Mouse (Mus musculus) midbrain, embryonic 11.5 days (tissue): ENCODE results near the gene Tle1. TPM values are rescaled to one million over a fixed set of nuclear protein-coding genes. Genes with fewer than 3 reads are reported as not detected.
A peak's percentile ranks its signal among the peaks of the same experiment; 100 is the strongest.

Experiments
- ATAC-seq: fragments of 200-750 bp; cut with Nextera tagmentation; 2 replicates; pipeline ENCODE4 v1.8.0; 2017; ENCODE audit warnings: moderate TSS enrichment, moderate library complexity; ENCODE audit not compliant: low FRiP score
- DNase-seq: peaks from one replicate; pipeline ENCODE4 v3.0.0; 2015; ENCODE audit warnings: low spot score; ENCODE audit errors: missing footprints
- H3K27ac ChIP-seq: fragments of 300-500 bp; sonication (generic); 2 replicates; pipeline ENCODE4 v1.5.1; 2014; ENCODE audit warnings: low read depth, low read length
- H3K27me3 ChIP-seq: fragments of 300-500 bp; sonication (generic); 2 replicates; pipeline ENCODE4 v1.6.1; 2014; ENCODE audit warnings: mild to moderate bottlenecking, low read length, moderate library complexity, mixed read lengths; ENCODE audit not compliant: control insufficient read depth, insufficient read depth
- H3K36me3 ChIP-seq: fragments of 300-500 bp; sonication (generic); 2 replicates; pipeline ENCODE4 v1.6.1; 2014; ENCODE audit warnings: mild to moderate bottlenecking, low read length, moderate library complexity, mixed read lengths; ENCODE audit not compliant: control insufficient read depth, insufficient read depth
- H3K4me1 ChIP-seq: fragments of 300-500 bp; sonication (generic); 2 replicates; pipeline ENCODE4 v1.6.1; 2014; ENCODE audit warnings: low read length; ENCODE audit not compliant: control insufficient read depth, insufficient read depth
- H3K4me2 ChIP-seq: fragments of 300-500 bp; sonication (generic); 2 replicates; pipeline ENCODE4 v1.6.1; 2014; ENCODE audit warnings: mild to moderate bottlenecking, moderate library complexity
- H3K4me3 ChIP-seq: fragments of 300-500 bp; sonication (generic); 2 replicates; pipeline ENCODE4 v1.5.1; 2014; ENCODE audit warnings: low read depth, low read length
- H3K9ac ChIP-seq: fragments of 300-500 bp; sonication (generic); 2 replicates; pipeline ENCODE4 v1.6.1; 2014; ENCODE audit warnings: low read length
- H3K9me3 ChIP-seq: fragments of 300-500 bp; sonication (generic); 2 replicates; pipeline ENCODE4 v1.6.1; 2016; ENCODE audit warnings: low read length; ENCODE audit not compliant: control insufficient read depth
- WGBS: fragments of 180-500 bp; shearing (Covaris S2); extraction: QIAGEN DNeasy Blood & Tissue Kit; methylation state at CpG from one replicate; pipeline ENCODE4 v1.1.7; 2014; 5-methylcytosine and 5-hydroxymethylcytosine counted together
- polyA plus RNA-seq: library from polyadenylated mRNA; unstranded; fragments of >200 nt; fragmentation: Nextera tagmentation; extraction: Ambion mirVana; gene quantifications from 2 replicates; pipeline ENCODE4 v1.2.1, GENCODE M21; 2014

The Tle1 gene
- polyA plus RNA-seq, 1 experiment from 2014 or later = 40.4 TPM

- DNase-seq (peak; percentile 96), ATAC-seq (peak; percentile 38)
- peaks cover 24% of the 10 kb centered on the region for H3K4me1 ChIP-seq
- H3K27ac ChIP-seq = no peak overlapping the region
- H3K27me3 ChIP-seq = no peaks in the 10 kb centered on the region; the same call in 1 of the 2 replicates
- no peaks in the 10 kb centered on the region for H3K9me3 ChIP-seq
- under 1% methylated on average over 22 of the region's 22 CpGs for WGBS
- peak overlapping the region; percentile 95 for H3K4me3 ChIP-seq
- peak overlapping the region; percentile 75 for H3K9ac ChIP-seq
- no peaks in the 10 kb centered on the region for H3K36me3 ChIP-seq
- H3K4me2 ChIP-seq = peak overlapping the region; percentile 73
These were observed 1.8 kb downstream of the Tle1 start for GRCm38 (mm10) chr4:72198877-72199411.

- no peaks in the 10 kb centered on the region; the same call in 1 of the 2 replicates for H3K27me3 ChIP-seq
- H3K4me2 ChIP-seq = peak overlapping the region; percentile 73
- H3K4me1 ChIP-seq = peaks cover 22% of the 10 kb centered on the region
- WGBS = 26% methylated on average over 7 of the region's 7 CpGs
- peak overlapping the region; percentile 75 for H3K9ac ChIP-seq
- H3K36me3 ChIP-seq = no peaks in the 10 kb centered on the region
- H3K4me3 ChIP-seq = peak overlapping the region; percentile 95
- no peak overlapping the region for H3K27ac ChIP-seq
- no peaks in the 10 kb centered on the region for H3K9me3 ChIP-seq
- ATAC-seq = no peak
- DNase-seq = peak; percentile 88
These were observed 2.7 kb downstream of the Tle1 start for GRCm38 (mm10) chr4:72197888-72198605.

- ATAC-seq (no peak), DNase-seq (no peak)
- Histone ChIP-seq H3K9ac (no peak overlapping the region), H3K36me3 (peaks cover 3% of the 10 kb centered on the region; the same call in 1 of the 2 replicates), H3K27me3 (no peaks in the 10 kb centered on the region; the same call in 1 of the 2 replicates), H3K9me3 (no peaks in the 10 kb centered on the region), H3K4me2 (peak overlapping the region; percentile 73), H3K4me1 (peaks cover 20% of the 10 kb centered on the region), H3K4me3 (no peak overlapping the region), H3K27ac (no peak overlapping the region)
- 64% methylated on average over 6 of the region's 6 CpGs for WGBS
These were observed 5.4 kb downstream of the Tle1 start for GRCm38 (mm10) chr4:72195116-72195835.

GRCm38 (mm10) chr4:72193276-72193675 lies 7.4 kb downstream of the Tle1 start:
- Histone ChIP-seq H3K9ac (no peak overlapping the region), H3K27me3 (no peaks in the 10 kb centered on the region; the same call in 1 of the 2 replicates), H3K27ac (no peak overlapping the region), H3K36me3 (peaks cover 3% of the 10 kb centered on the region; the same call in 1 of the 2 replicates), H3K4me3 (no peak overlapping the region), H3K4me2 (no peak overlapping the region), H3K9me3 (no peaks in the 10 kb centered on the region), H3K4me1 (peaks cover 19% of the 10 kb centered on the region)
- 86% methylated on average over 1 of the region's 1 CpGs for WGBS
- DNase-seq = no peak
- no peak for ATAC-seq

GRCm38 (mm10) chr4:72184476-72184875 lies 16.2 kb downstream of the Tle1 start:
- WGBS = 83% methylated on average over 5 of the region's 5 CpGs
- ATAC-seq = no peak
- Histone ChIP-seq H3K27ac (no peak overlapping the region), H3K36me3 (peaks cover 3% of the 10 kb centered on the region), H3K4me1 (peaks cover 4% of the 10 kb centered on the region; the same call in 1 of the 2 replicates), H3K9me3 (no peaks in the 10 kb centered on the region), H3K4me3 (no peak overlapping the region), H3K9ac (no peak overlapping the region), H3K27me3 (no peaks in the 10 kb centered on the region), H3K4me2 (no peak overlapping the region)
- DNase-seq = no peak

- DNase-seq (no peak), ATAC-seq (no peak)
- H3K9ac ChIP-seq = no peak overlapping the region
- H3K4me1 ChIP-seq = peaks cover 2% of the 10 kb centered on the region; the same call in 1 of the 2 replicates
- H3K27ac ChIP-seq = no peak overlapping the region
- H3K36me3 ChIP-seq = peaks cover 3% of the 10 kb centered on the region
- no peaks in the 10 kb centered on the region for H3K9me3 ChIP-seq
- H3K27me3 ChIP-seq = no peaks in the 10 kb centered on the region
- H3K4me3 ChIP-seq = no peak overlapping the region
- no peak overlapping the region for H3K4me2 ChIP-seq
These were observed 18.3 kb downstream of the Tle1 start for GRCm38 (mm10) chr4:72182343-72182988.

GRCm38 (mm10) chr4:72175943-72176342 lies 24.8 kb downstream of the Tle1 start:
- Histone ChIP-seq H3K27me3 (peaks cover 3% of the 10 kb centered on the region; the same call in 1 of the 2 replicates), H3K27ac (no peak overlapping the region), H3K9ac (no peak overlapping the region), H3K9me3 (no peaks in the 10 kb centered on the region), H3K4me3 (no peak overlapping the region), H3K4me2 (no peak overlapping the region), H3K36me3 (peaks cover 8% of the 10 kb centered on the region), H3K4me1 (no peaks in the 10 kb centered on the region)
- WGBS = 93% methylated on average over 1 of the region's 1 CpGs
- ATAC-seq (no peak), DNase-seq (no peak)

- H3K4me3 ChIP-seq = no peak overlapping the region
- H3K9ac ChIP-seq = no peak overlapping the region
- peak overlapping the region; percentile 40; the same call in 1 of the 2 replicates for H3K27ac ChIP-seq
- H3K4me2 ChIP-seq = no peak overlapping the region
- H3K27me3 ChIP-seq = peaks cover 12% of the 10 kb centered on the region
- peak; percentile 85 for ATAC-seq
- peak; percentile 93 for DNase-seq
- 2% methylated on average over 1 of the region's 1 CpGs for WGBS
- no peaks in the 10 kb centered on the region for H3K9me3 ChIP-seq
- no peaks in the 10 kb centered on the region; the same call in 1 of the 2 replicates for H3K36me3 ChIP-seq
- H3K4me1 ChIP-seq = peaks cover 25% of the 10 kb centered on the region
These were observed 32.5 kb downstream of the Tle1 start for GRCm38 (mm10) chr4:72168267-72168666.
